Mouse (Mus musculus) embryo, embryonic 11.5 days (tissue): ENCODE data around the gene Sucla2.
"Not testable (repeated sequence)": the region's sequence is repeated elsewhere in the genome, so short reads cannot be mapped to it uniquely, and the experiment has no call there.

Source experiments
- DNase-seq: peaks from one replicate; pipeline ENCODE4 v3.0.0-alpha.2; 2012; ENCODE audit warnings: low read depth, low spot score

Gene Sucla2

GRCm38 (mm10) chr14:73509765-73510423 lies 15.2 kb upstream of the Sucla2 start, which contains the start of gene Med4:
Gene Med4, plus strand, starts transcription at chr14:73510025.
- peak; percentile 93 for DNase-seq

- DNase-seq = no peak
These were observed 983 bp upstream of the Sucla2 start for GRCm38 (mm10) chr14:73524136-73524535.

GRCm38 (mm10) chr14:73528661-73529060 lies 3.5 kb downstream of the Sucla2 start:
- DNase-seq = not testable (repeated sequence)

GRCm38 (mm10) chr14:73533755-73534465 lies 8.8 kb downstream of the Sucla2 start:
- DNase-seq = no peak

GRCm38 (mm10) chr14:73535641-73536040 lies 10.5 kb downstream of the Sucla2 start:
- DNase-seq = no peak

- no peak for DNase-seq
These were observed 18.7 kb downstream of the Sucla2 start for GRCm38 (mm10) chr14:73543781-73544180.

- DNase-seq = no peak
These were observed 21.9 kb downstream of the Sucla2 start for GRCm38 (mm10) chr14:73547034-73547433.

- DNase-seq = no peak
These were observed 22.9 kb downstream of the Sucla2 start, which contains the start of gene Nudt15 for GRCm38 (mm10) chr14:73548051-73548450. Gene Nudt15, minus strand, starts transcription at chr14:73548242.

GRCm38 (mm10) chr14:73550291-73550690 lies 25.2 kb downstream of the Sucla2 start:
- DNase-seq = no peak

- no peak for DNase-seq
These were observed 25.6 kb downstream of the Sucla2 start for GRCm38 (mm10) chr14:73550732-73551131.

- DNase-seq = no peak
These were observed 26.0 kb downstream of the Sucla2 start for GRCm38 (mm10) chr14:73551164-73551563.

GRCm38 (mm10) chr14:73552341-73553121 lies 27.4 kb downstream of the Sucla2 start:
- peak; percentile 91 for DNase-seq

- DNase-seq = no peak
These were observed 28.1 kb downstream of the Sucla2 start for GRCm38 (mm10) chr14:73553122-73553696.

GRCm38 (mm10) chr14:73569831-73570230 lies 44.7 kb downstream of the Sucla2 start:
- not testable (repeated sequence) for DNase-seq

GRCm38 (mm10) chr14:73571143-73571542 lies 46.0 kb downstream of the Sucla2 start:
- DNase-seq = no peak

GRCm38 (mm10) chr14:73574053-73574452 lies 48.9 kb downstream of the Sucla2 start:
- DNase-seq = no peak

GRCm38 (mm10) chr14:73576336-73576735 lies 51.2 kb downstream of the Sucla2 start:
- no peak for DNase-seq

GRCm38 (mm10) chr14:73588080-73588479 lies 63.0 kb downstream of the Sucla2 start:
- no peak for DNase-seq

GRCm38 (mm10) chr14:73592166-73592565 lies 67.0 kb downstream of the Sucla2 start:
- DNase-seq = no peak

- DNase-seq = no peak
These were observed 74.6 kb downstream of the Sucla2 start for GRCm38 (mm10) chr14:73599720-73600119.

- DNase-seq = no peak
These were observed 82.6 kb downstream of the Sucla2 start for GRCm38 (mm10) chr14:73607732-73608131.
